Mouse (Mus musculus): Measurements from ENCODE around the gene Adamtsl3.

Adamtsl3 gene

GRCm38 (mm10) chr7:82360186-82360585, 24.7 kb downstream of the Adamtsl3 start:
- in situ Hi-C loops (cut with MboI; ENCODE audit: low sequenced_read_pairs), result no loop called here

GRCm38 (mm10) chr7:82361127-82361526, 25.6 kb downstream of the Adamtsl3 start:
- in situ Hi-C loops (cut with MboI; ENCODE audit: low sequenced_read_pairs), result no loop called here

- in situ Hi-C loops (cut with MboI; ENCODE audit: low sequenced_read_pairs), result no loop called here
Observed at GRCm38 (mm10) chr7:82364567-82364966, 29.1 kb downstream of the Adamtsl3 start.

- in situ Hi-C loops (cut with MboI; ENCODE audit: low sequenced_read_pairs), result no loop called here
Observed at GRCm38 (mm10) chr7:82366056-82366455, 30.6 kb downstream of the Adamtsl3 start.

GRCm38 (mm10) chr7:82366471-82366870, 31.0 kb downstream of the Adamtsl3 start:
- in situ Hi-C loops (cut with MboI; ENCODE audit: low sequenced_read_pairs), result no loop called here

- in situ Hi-C loops (cut with MboI; ENCODE audit: low sequenced_read_pairs), result no loop called here
Observed at GRCm38 (mm10) chr7:82368047-82368446, 32.6 kb downstream of the Adamtsl3 start.

- in situ Hi-C loops (cut with MboI; ENCODE audit: low sequenced_read_pairs), result no loop called here
Observed at GRCm38 (mm10) chr7:82370132-82370531, 34.6 kb downstream of the Adamtsl3 start.

- in situ Hi-C loops (cut with MboI; ENCODE audit: low sequenced_read_pairs), result no loop called here
Observed at GRCm38 (mm10) chr7:82371411-82371810, 35.9 kb downstream of the Adamtsl3 start.

- in situ Hi-C loops (cut with MboI; ENCODE audit: low sequenced_read_pairs), result no loop called here
Observed at GRCm38 (mm10) chr7:82378311-82378710, 42.8 kb downstream of the Adamtsl3 start.

GRCm38 (mm10) chr7:82379765-82380164, 44.3 kb downstream of the Adamtsl3 start:
- in situ Hi-C loops (cut with MboI; ENCODE audit: low sequenced_read_pairs), result no loop called here

GRCm38 (mm10) chr7:82382843-82383535, 47.5 kb downstream of the Adamtsl3 start:
- in situ Hi-C loops (cut with MboI; ENCODE audit: low sequenced_read_pairs), result no loop called here

- in situ Hi-C loops (cut with MboI; ENCODE audit: low sequenced_read_pairs), result no loop called here
Observed at GRCm38 (mm10) chr7:82383536-82383848, 48.0 kb downstream of the Adamtsl3 start.

- in situ Hi-C loops (cut with MboI; ENCODE audit: low sequenced_read_pairs), result no loop called here
Observed at GRCm38 (mm10) chr7:82387121-82387520, 51.6 kb downstream of the Adamtsl3 start.

- in situ Hi-C loops (cut with MboI; ENCODE audit: low sequenced_read_pairs), result no loop called here
Observed at GRCm38 (mm10) chr7:82394435-82395186, 59.1 kb downstream of the Adamtsl3 start.

GRCm38 (mm10) chr7:82395239-82395638, 59.7 kb downstream of the Adamtsl3 start:
- in situ Hi-C loops (cut with MboI; ENCODE audit: low sequenced_read_pairs), result no loop called here

- in situ Hi-C loops (cut with MboI; ENCODE audit: low sequenced_read_pairs), result no loop called here
Observed at GRCm38 (mm10) chr7:82395751-82396512, 60.4 kb downstream of the Adamtsl3 start.

- in situ Hi-C loops (cut with MboI; ENCODE audit: low sequenced_read_pairs), result no loop called here
Observed at GRCm38 (mm10) chr7:82396869-82397268, 61.4 kb downstream of the Adamtsl3 start.

GRCm38 (mm10) chr7:82397632-82398031, 62.1 kb downstream of the Adamtsl3 start:
- in situ Hi-C loops (cut with MboI; ENCODE audit: low sequenced_read_pairs), result no loop called here

GRCm38 (mm10) chr7:82405466-82406045, 70.1 kb downstream of the Adamtsl3 start:
- in situ Hi-C loops (cut with MboI; ENCODE audit: low sequenced_read_pairs), result no loop called here

GRCm38 (mm10) chr7:82410966-82411365, 75.5 kb downstream of the Adamtsl3 start:
- in situ Hi-C loops (cut with MboI; ENCODE audit: low sequenced_read_pairs), result no loop called here

- in situ Hi-C loops (cut with MboI; ENCODE audit: low sequenced_read_pairs), result no loop called here
Observed at GRCm38 (mm10) chr7:82416653-82417052, 81.2 kb downstream of the Adamtsl3 start.
